Mouse (Mus musculus): ENCODE results near the gene 1700017B05Rik. TPM values are rescaled to one million over a fixed set of nuclear protein-coding genes. Genes with fewer than 3 reads are reported as not detected.
A peak's percentile ranks its signal among the peaks of the same experiment; 100 is the strongest.

The 1700017B05Rik gene
- polyA plus RNA-seq, 3 experiments from 2014 or later = 15.1 to 27.5 (median 19.5) TPM

GRCm38 (mm10) chr9:57271837-57272562 lies 9.6 kb upstream of the 1700017B05Rik start:
- no peak for ATAC-seq

- ATAC-seq = no peak
Measured at GRCm38 (mm10) chr9:57271081-57271480, 8.7 kb upstream of the 1700017B05Rik start.

- no peak for ATAC-seq
Measured at GRCm38 (mm10) chr9:57270399-57270798, 8.0 kb upstream of the 1700017B05Rik start.

- no peak for ATAC-seq
Measured at GRCm38 (mm10) chr9:57269384-57269783, 7.0 kb upstream of the 1700017B05Rik start.

GRCm38 (mm10) chr9:57268575-57268974 lies 6.2 kb upstream of the 1700017B05Rik start:
- ATAC-seq = no peak

- no peak for ATAC-seq
Measured at GRCm38 (mm10) chr9:57268078-57268477, 5.7 kb upstream of the 1700017B05Rik start.

- ATAC-seq = no peak
Measured at GRCm38 (mm10) chr9:57267421-57267820, 5.0 kb upstream of the 1700017B05Rik start.

GRCm38 (mm10) chr9:57265125-57265524 lies 2.7 kb upstream of the 1700017B05Rik start:
- no peak for ATAC-seq

GRCm38 (mm10) chr9:57262795-57263684 lies 628 bp upstream of the 1700017B05Rik start:
- ATAC-seq = peak; percentile 13

GRCm38 (mm10) chr9:57261516-57261912 lies 898 bp downstream of the 1700017B05Rik start:
- peak; percentile 47 for ATAC-seq

GRCm38 (mm10) chr9:57260940-57261339 lies 1.5 kb downstream of the 1700017B05Rik start:
- ATAC-seq = no peak

- peak; percentile 39 for ATAC-seq
Measured at GRCm38 (mm10) chr9:57259736-57260135, 2.7 kb downstream of the 1700017B05Rik start.

GRCm38 (mm10) chr9:57257627-57258026 lies 4.8 kb downstream of the 1700017B05Rik start:
- ATAC-seq = no peak

- no peak for ATAC-seq
Measured at GRCm38 (mm10) chr9:57256861-57257260, 5.6 kb downstream of the 1700017B05Rik start.

GRCm38 (mm10) chr9:57256309-57256708 lies 6.1 kb downstream of the 1700017B05Rik start:
- no peak for ATAC-seq

- no peak for ATAC-seq
Measured at GRCm38 (mm10) chr9:57254823-57255495, 7.5 kb downstream of the 1700017B05Rik start.

GRCm38 (mm10) chr9:57254061-57254460 lies 8.4 kb downstream of the 1700017B05Rik start:
- no peak for ATAC-seq

GRCm38 (mm10) chr9:57251139-57251538 lies 11.3 kb downstream of the 1700017B05Rik start:
- ATAC-seq = no peak

GRCm38 (mm10) chr9:57250026-57250425 lies 12.4 kb downstream of the 1700017B05Rik start:
- no peak for ATAC-seq

- ATAC-seq = no peak
Measured at GRCm38 (mm10) chr9:57248030-57248942, 14.1 kb downstream of the 1700017B05Rik start.

GRCm38 (mm10) chr9:57247201-57247671 lies 15.2 kb downstream of the 1700017B05Rik start:
- ATAC-seq = no peak

- ATAC-seq = no peak
Measured at GRCm38 (mm10) chr9:57246482-57246881, 15.9 kb downstream of the 1700017B05Rik start.

Data from inflammation-experienced regulatory T-cells, adult 6 months (primary cell).